14 mouse cellular contexts compared by ENCODE assay signal in genomic region chr5:131832891-131833876, GRCm38 (mm10).
DNase-seq lines count a peak whose midpoint lies in the region; ATAC-seq lines count a peak whose summit lies in the region.
"Had no signal": no experiment of that assay in that cellular context is flagged by ENCODE, and none has a peak within 500 bp of the region (broad histone marks: within the 10 kb centered on the region; RNA-seq: fewer than 3 reads in every experiment).

No protein-coding gene starts in this region.

- no peak for ATAC-seq in embryonic facial prominence, embryonic 12.5 days (ENCODE audit: insufficient number of reproducible peaks, insufficient read depth, low FRiP score, low TSS enrichment)
- peak; percentile 92 for ATAC-seq in midbrain, embryonic 13.5 days
- no peak for ATAC-seq in inflammation-experienced regulatory T-cells, adult 6 months
- ATAC-seq: intestine, postnatal 0 days had no signal

- H3K36me3 ChIP-seq in embryonic facial prominence, embryonic 12.5 days = no peaks in the 10 kb centered on the region
- no peaks in the 10 kb centered on the region for H3K36me3 ChIP-seq in hindbrain, embryonic 10.5 days
- no peaks in the 10 kb centered on the region for H3K36me3 ChIP-seq in midbrain, embryonic 13.5 days
- H3K36me3 ChIP-seq: heart, embryonic 15.5 days had no signal

- intact Hi-C loops in heart, postnatal 14 days (cut with DNase I) = no loop called here

- H3K4me3 ChIP-seq in embryonic facial prominence, embryonic 12.5 days = no peak overlapping the region
- H3K4me3 ChIP-seq in hindbrain, embryonic 10.5 days = no peak overlapping the region
- H3K4me3 ChIP-seq in midbrain, embryonic 13.5 days (replicated peaks) = no peak overlapping the region
- H3K4me3 ChIP-seq: heart, embryonic 15.5 days had no signal

- H3K9me3 ChIP-seq in embryonic facial prominence, embryonic 12.5 days = no peaks in the 10 kb centered on the region
- no peaks in the 10 kb centered on the region for H3K9me3 ChIP-seq in hindbrain, embryonic 10.5 days
- H3K9me3 ChIP-seq in midbrain, embryonic 13.5 days = no peaks in the 10 kb centered on the region
- H3K9me3 ChIP-seq: heart, embryonic 15.5 days had no signal

- no peak overlapping the region for H3K4me2 ChIP-seq in embryonic facial prominence, embryonic 12.5 days (replicated peaks)
- H3K4me2 ChIP-seq in midbrain, embryonic 13.5 days (replicated peaks) = 0 out of 2 replicates have a peak overlapping the region, but pooled peaks have one; percentile 8
- H3K4me2 ChIP-seq: heart, embryonic 15.5 days had no signal

- DNase-seq in MN1 (ENCODE audit: low spot score) = peak; percentile 86
- peak; percentile 57 for DNase-seq in hindbrain, embryonic 10.5 days (ENCODE audit: low spot score)
- no peak for DNase-seq in left cerebral cortex, adult 8-10 months (ENCODE audit: low spot score in 2 of 2)
- no peak for DNase-seq in heart, postnatal 14 days
- DNase-seq in cerebellum, postnatal 10 days = no peak
- DNase-seq: cerebellum, adult 8-10 months; gastrocnemius, postnatal 10 days; lung, postnatal 10 days; thymus, postnatal 36 days had no signal

- WGBS in embryonic facial prominence, embryonic 12.5 days = 40% methylated on average over 19 of the region's 19 CpGs
- 36% methylated on average over 19 of the region's 19 CpGs for WGBS in hindbrain, embryonic 10.5 days
- 21% methylated on average over 19 of the region's 19 CpGs for WGBS in midbrain, embryonic 13.5 days

- H3K27me3 ChIP-seq in embryonic facial prominence, embryonic 12.5 days = no peaks in the 10 kb centered on the region
- peaks cover 7% of the 10 kb centered on the region; the same call in 1 of the 2 replicates for H3K27me3 ChIP-seq in hindbrain, embryonic 10.5 days (ENCODE audit: insufficient read depth, poor library complexity, severe bottlenecking)
- H3K27me3 ChIP-seq in midbrain, embryonic 13.5 days = no peaks in the 10 kb centered on the region
- H3K27me3 ChIP-seq: heart, embryonic 15.5 days had no signal

- H3K27ac ChIP-seq in embryonic facial prominence, embryonic 12.5 days = 0 out of 2 replicates have a peak overlapping the region, but pooled peaks have one; percentile 30
- peak overlapping the region; percentile 79 for H3K27ac ChIP-seq in hindbrain, embryonic 10.5 days
- H3K27ac ChIP-seq in midbrain, embryonic 13.5 days = peak overlapping the region; percentile 72
- H3K27ac ChIP-seq: heart, embryonic 15.5 days had no signal

- H3K9ac ChIP-seq in embryonic facial prominence, embryonic 12.5 days = no peak overlapping the region
- H3K9ac ChIP-seq in midbrain, embryonic 13.5 days (replicated peaks) = no peak overlapping the region
- H3K9ac ChIP-seq: heart, embryonic 15.5 days had no signal

- peaks cover 12% of the 10 kb centered on the region for H3K4me1 ChIP-seq in embryonic facial prominence, embryonic 12.5 days
- peaks cover 21% of the 10 kb centered on the region for H3K4me1 ChIP-seq in hindbrain, embryonic 10.5 days (replicated peaks)
- H3K4me1 ChIP-seq in midbrain, embryonic 13.5 days (replicated peaks) = peaks cover 21% of the 10 kb centered on the region

Comparison
In these comparisons a context has a peak if more than half of its experiments do, and no peak if none do; other contexts are left out.
1. DNase-seq: peak in MN1 (single experiment) and hindbrain, embryonic 10.5 days (single experiment); none in left cerebral cortex, adult 8-10 months (0 of 2), heart, postnatal 14 days (0 of 2) and cerebellum, postnatal 10 days (0 of 2).
2. Peak in every context shown above with its lines, with median percentiles within 50 percentile points of each other: H3K27ac ChIP-seq.